In the genomic region with DNA sequence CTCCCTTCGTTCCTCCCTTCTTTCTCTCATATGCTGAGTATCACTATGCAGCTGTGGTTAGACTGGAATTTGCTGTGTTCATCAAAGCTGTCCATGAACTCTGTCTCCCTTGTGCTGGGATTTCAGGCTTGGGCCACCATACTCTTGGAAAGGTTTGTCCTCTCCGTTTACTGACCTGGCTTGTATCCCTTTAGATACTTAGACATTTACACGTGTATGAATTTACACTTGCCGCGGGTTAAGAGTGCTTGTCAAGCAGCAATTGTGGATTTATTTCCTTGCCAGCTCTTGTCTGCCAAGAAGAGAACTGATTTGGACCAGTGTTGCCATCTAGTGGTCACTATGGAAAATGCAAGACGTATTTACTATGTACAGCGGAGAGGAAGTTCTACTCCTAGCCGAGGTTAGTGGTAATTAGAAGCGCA, we compare ENCODE assay signal across 8 mouse cellular contexts.
DNase-seq lines count a peak whose midpoint lies in the region; ATAC-seq and TF ChIP-seq lines count a peak whose summit lies in the region.

No protein-coding gene starts in this region.

- H3K9ac ChIP-seq in hindbrain, postnatal 0 days (replicated peaks; ENCODE audit: low read length), result no peak overlapping the region

- peak; percentile 65 for DNase-seq in T-cell, adult 2 months (ENCODE audit: low spot score)
- DNase-seq in cerebellum, postnatal 25 days, result peak; percentile 36 to 64
- DNase-seq in gastrocnemius, adult 2 months, result peak; percentile 40
- DNase-seq in hindbrain, postnatal 0 days (ENCODE audit: low spot score), result peak; percentile 90
- DNase-seq in left cerebral cortex, adult 18-20 months (ENCODE audit: low spot score in 2 of 2), result peak; percentile 64 to 78
- peak; percentile 92 for DNase-seq in lung, postnatal 25 days (ENCODE audit: low spot score)
- peak; percentile 92 for DNase-seq in retina, embryonic 14.5 days (ENCODE audit: low spot score)

- TF ChIP-seq CTCF in gastrocnemius, adult 2 months (IDR thresholded peaks at IDR 0.05), result peak; percentile 92
- TF ChIP-seq CTCF in hindbrain, postnatal 0 days (IDR thresholded peaks at IDR 0.05; ENCODE audit: low read depth), result peak; percentile 94

- ATAC-seq in hindbrain, postnatal 0 days, result peak; percentile 84
- no peak for ATAC-seq in inflammation-experienced regulatory T-cells, adult 6 months

- peak overlapping the region; percentile 61 for H3K4me3 ChIP-seq in gastrocnemius, adult 2 months
- no peak overlapping the region for H3K4me3 ChIP-seq in hindbrain, postnatal 0 days (ENCODE audit: low read length)

- H3K9me3 ChIP-seq in hindbrain, postnatal 0 days (ENCODE audit: low read length), result no peaks in the 10 kb centered on the region

- H3K27me3 ChIP-seq in hindbrain, postnatal 0 days (ENCODE audit: insufficient read depth, low read length), result no peaks in the 10 kb centered on the region

- no peaks in the 10 kb centered on the region for H3K36me3 ChIP-seq in hindbrain, postnatal 0 days (ENCODE audit: insufficient read depth, low read length)

- intact Hi-C loops in gastrocnemius, adult 2 months (cut with DNase I), result loop anchor here (1.0 kb wide), 1 partner anchor 67 kb away; a partner anchor contains a TSS

- peak overlapping the region; percentile 36 for H3K4me2 ChIP-seq in hindbrain, postnatal 0 days (ENCODE audit: low read depth, low read length)

- H3K27ac ChIP-seq in gastrocnemius, adult 2 months, result peak overlapping the region; percentile 81
- H3K27ac ChIP-seq in hindbrain, postnatal 0 days, result no peak overlapping the region

- 10% methylated on average over 9 of the region's 9 CpGs for WGBS in hindbrain, postnatal 0 days

- no peaks in the 10 kb centered on the region for H3K4me1 ChIP-seq in hindbrain, postnatal 0 days (ENCODE audit: insufficient read depth, low read length)

Comparison
In these comparisons a context has a peak if more than half of its experiments do, and no peak if none do; other contexts are left out.
1. DNase-seq: peak in every context shown above with its lines; median percentile 92 in lung, postnatal 25 days; 92 in retina, embryonic 14.5 days; 90 in hindbrain, postnatal 0 days; 71 in left cerebral cortex, adult 18-20 months; 65 in T-cell, adult 2 months; 50 in cerebellum, postnatal 25 days; 40 in gastrocnemius, adult 2 months.